Mouse (Mus musculus) thymus, postnatal 0 days (tissue): ENCODE data around the gene Brpf3. TPM values are rescaled to one million over a fixed set of nuclear protein-coding genes. Genes with fewer than 3 reads are reported as not detected.
A peak's percentile ranks its signal among the peaks of the same experiment; 100 is the strongest.
"Not testable (repeated sequence)": the region's sequence is repeated elsewhere in the genome, so short reads cannot be mapped to it uniquely, and the experiment has no call there.

Experiments used
- DNase-seq: peaks from one replicate; pipeline ENCODE4 v3.0.0-alpha.2; 2015; ENCODE audit warnings: low spot score
- polyA plus RNA-seq: library from polyadenylated mRNA; unstranded; fragments of >200 nt; fragmentation: Nextera tagmentation; extraction: Ambion mirVana; gene quantifications from 2 replicates; pipeline ENCODE4 v1.2.1, GENCODE M21; 2015

Brpf3 gene
- polyA plus RNA-seq, 1 experiment from 2014 or later, result 8.6 TPM

- DNase-seq, result no peak
Observed at GRCm38 (mm10) chr17:28827665-28828231, 26.9 kb downstream of the Brpf3 start.

GRCm38 (mm10) chr17:28829120-28829519 lies 28.2 kb downstream of the Brpf3 start:
- DNase-seq, result no peak

DNA sequence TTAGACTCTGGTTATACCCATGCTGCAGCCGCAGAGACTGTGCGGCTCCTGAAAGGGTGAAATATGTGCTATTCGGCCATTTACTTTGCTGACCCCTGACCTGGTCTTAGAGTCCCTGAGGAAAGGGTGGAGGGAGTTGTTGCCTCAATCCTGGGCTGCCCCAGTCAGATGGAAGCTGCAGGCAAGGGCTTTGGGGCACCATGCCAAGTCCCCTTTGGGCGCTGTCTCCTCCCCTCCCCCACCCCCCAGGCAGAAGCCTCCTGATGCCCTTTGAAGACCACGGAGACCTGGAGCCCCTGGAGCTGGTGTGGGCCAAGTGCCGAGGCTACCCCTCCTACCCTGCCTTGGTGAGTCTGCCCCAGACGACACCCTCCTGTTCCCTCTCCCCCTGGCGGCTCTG lies 30.2 kb downstream of the Brpf3 start:
- no peak for DNase-seq

GRCm38 (mm10) chr17:28832040-28832439 lies 31.1 kb downstream of the Brpf3 start:
- DNase-seq, result no peak

DNA sequence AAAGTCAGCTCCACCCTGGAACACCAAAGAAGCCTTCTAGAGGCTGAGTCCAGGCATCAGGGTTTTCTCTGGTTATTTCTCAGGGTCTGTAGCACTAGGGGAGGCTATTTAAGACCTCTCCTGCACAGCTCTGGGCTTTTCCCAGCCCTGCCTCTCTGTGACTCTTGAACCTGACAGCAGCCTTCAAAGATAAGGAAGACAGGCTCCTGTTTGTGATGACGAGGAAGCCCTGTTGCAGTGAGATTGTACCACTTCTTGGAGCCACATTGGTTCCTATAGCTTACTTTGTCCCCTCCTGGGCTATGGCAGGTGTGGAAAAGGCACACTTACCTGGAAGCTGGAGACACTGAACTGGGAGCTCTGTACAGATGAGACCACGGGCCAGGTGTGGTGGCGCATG lies 32.0 kb downstream of the Brpf3 start:
- DNase-seq, result no peak

DNA sequence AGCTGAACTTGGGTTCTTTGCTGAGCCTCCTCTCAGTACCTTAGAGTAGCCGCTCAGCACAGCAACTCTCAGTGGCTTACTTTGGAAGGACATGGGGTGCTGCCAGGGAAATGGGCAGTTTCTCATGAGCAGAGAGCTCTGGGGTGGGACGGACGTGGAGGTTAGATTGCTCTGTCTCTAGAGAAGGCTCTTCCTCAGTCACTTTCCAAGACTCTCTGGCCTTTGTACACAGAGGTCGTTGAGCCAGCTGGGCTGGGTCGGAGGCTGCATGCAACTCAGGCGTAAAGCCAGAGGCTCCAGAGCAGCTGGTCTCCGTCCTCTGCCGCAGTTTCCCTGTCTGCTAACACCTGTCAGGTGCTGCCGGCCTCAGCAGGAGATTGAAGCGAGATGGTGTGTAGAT lies 33.8 kb downstream of the Brpf3 start:
- DNase-seq, result peak; percentile 27

GRCm38 (mm10) chr17:28837840-28838239 lies 37.0 kb downstream of the Brpf3 start:
- no peak for DNase-seq

GRCm38 (mm10) chr17:28841947-28842346 lies 41.1 kb downstream of the Brpf3 start:
- not testable (repeated sequence) for DNase-seq

DNA sequence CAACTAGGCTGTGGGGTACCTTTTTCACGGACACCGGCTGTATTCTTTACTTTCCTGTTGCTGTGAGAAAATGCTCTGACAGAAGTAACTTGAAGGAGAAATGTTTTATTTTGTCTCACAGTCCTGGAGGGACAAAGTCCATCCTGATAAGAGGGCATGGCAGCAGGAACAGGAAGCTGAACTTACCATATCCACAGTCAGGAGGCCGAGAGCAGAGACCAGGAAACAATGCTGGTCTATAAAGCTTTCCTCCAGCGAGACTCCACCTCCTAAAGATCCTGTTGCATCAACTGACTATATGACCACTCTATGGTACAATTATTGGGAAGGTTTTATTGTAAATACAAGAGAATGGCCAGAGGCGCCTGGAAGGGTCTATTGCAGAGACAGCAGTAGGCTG lies 42.8 kb downstream of the Brpf3 start:
- DNase-seq, result no peak

DNA sequence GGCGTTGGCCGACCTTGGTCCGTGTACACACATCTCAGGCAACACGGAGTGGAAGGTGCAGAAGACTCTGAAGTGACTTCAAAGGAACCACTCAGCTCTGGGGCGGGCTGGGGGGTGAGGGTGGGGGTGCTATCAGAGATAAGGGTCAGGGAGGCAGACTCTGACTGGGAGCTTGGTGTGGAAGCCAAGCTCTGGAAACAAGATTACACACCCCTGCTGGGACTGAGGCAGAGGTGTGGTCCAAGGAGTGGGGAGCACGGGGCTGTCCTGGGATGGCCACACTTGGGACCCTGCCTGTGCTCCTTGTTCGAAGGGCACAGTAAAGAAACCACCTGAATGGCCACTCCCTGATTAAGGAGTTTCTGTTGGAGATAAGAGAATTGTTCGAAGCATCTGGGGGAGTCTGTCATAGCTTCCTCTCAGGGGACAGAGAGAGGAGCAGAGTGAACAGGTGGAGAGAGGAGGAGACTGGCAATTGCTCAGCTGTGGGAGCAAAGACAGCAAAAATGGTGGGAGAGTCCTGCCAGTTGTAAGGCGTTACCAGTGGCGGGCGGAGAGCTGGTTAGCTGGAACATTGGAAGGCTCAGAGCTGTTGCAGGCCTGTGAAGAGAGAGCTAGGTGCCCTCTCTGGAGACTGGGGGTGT lies 46.2 kb downstream of the Brpf3 start:
- no peak for DNase-seq

DNA sequence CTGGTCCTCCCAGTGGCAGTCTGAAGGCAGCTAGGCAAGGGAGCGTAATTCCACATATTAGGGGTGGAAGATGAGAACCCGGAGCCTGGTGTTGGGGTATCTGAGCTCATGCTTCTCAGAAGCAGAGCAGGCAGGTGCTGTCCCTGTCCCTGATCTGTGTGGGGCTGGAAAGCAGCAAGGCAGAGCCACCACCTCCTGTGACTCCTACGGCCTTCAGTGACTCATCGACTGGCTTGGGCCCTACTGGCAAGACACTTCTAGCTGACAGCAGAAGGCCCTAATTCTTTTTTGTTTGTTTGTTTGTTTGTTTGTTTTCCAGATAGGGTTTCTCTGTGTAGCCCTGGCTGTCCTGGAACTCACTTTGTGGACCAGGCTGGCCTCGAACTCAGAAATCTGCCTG lies 49.6 kb downstream of the Brpf3 start:
- no peak for DNase-seq

DNA sequence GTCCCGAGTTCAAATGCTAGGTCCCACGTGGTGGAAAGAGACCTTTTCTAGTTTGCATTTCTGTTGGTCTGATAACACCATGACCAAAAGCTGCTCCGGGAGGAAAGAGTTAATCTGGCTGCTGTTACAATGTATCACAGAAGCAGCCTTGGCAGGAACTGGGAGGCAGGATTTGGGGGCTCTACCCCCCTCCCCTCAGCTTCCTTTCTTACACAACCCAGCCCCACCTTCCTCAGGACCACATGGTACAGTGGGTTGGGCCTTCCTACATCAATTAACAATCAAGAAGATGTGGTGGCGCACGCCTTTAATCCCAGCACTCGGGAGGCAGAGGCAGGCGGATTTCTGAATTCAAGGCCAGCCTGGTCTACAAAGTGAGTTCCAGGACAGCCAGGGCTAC lies 53.5 kb downstream of the Brpf3 start:
- DNase-seq, result no peak

DNA sequence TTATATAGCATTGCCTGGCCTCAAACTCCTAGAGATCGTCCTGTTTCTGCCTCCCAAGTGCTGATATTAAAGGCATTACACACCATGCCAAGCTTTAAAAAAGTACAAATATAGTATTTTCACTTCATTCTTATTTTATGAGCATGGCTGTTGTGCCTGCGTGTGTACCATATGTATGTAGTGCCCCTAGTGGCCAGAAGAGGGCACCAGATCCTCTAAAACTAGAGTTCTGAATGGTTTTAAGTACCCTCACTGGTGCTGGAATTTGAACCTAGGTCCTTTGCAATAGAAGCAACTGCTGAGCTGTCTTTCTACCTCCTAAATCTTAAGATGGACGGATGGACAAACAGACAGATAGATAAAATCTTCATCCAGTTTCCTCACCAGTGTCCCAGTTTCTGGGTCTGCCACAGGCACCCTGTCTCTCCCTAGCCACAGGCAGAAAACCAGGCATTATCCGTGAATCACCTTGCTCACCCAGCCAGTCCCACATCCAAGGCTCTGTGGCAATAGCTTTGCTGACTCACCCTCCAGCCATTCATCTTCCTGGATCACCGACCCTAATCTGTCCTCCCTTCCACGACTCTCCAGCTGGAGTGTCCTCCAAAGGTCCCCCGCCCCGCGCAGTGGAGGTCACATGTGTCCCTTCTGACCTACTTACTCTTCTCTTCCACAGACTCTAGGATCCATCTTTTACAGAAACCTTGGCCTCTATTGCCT lies 54.4 kb downstream of the Brpf3 start:
- peak; percentile 58 for DNase-seq

GRCm38 (mm10) chr17:28856030-28856429 lies 55.1 kb downstream of the Brpf3 start:
- no peak for DNase-seq

GRCm38 (mm10) chr17:28858205-28858604 lies 57.3 kb downstream of the Brpf3 start, which contains the start of gene Pnpla1:
Gene Pnpla1, plus strand, starts transcription at chr17:28858411.
- DNase-seq, result no peak

DNA sequence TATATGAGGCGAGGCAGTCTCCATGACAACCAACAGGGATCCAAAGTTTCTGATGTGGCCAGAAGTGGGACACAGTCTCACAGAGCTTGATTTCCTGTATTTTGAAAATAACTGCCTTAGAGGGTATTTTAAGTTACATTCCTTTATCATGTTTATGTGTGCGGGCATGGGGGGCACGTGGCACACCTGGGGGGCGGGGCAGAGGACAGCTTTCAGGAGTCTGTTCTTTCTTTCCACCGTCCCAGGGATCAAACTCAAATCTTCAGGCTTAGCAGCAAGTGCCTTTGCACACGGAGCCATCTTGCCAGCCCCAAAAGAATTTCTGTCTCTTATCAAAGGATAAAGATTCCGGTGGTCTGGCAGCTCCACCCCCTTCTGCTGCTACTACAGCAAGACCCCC lies 63.0 kb downstream of the Brpf3 start:
- DNase-seq, result peak; percentile 48

DNA sequence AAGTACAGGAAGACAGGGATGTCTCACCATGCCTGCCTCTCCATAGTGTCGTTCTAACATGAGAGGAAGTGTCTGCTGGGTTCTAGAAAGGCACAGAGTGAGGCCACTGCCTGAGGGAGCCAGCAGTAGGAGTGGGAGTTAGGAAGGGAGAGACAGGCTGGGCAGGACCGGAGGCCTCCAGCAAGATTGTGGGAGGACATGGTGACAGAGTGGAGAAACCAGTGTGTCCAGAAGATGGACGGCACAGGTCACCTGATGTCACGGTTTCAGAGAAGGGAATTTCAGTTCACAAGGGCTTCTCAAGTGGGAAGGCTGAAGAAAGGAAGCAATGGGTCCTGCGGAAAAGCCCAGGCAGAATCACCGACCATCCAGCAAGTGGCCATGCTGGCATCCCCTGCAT lies 63.6 kb downstream of the Brpf3 start:
- no peak for DNase-seq

DNA sequence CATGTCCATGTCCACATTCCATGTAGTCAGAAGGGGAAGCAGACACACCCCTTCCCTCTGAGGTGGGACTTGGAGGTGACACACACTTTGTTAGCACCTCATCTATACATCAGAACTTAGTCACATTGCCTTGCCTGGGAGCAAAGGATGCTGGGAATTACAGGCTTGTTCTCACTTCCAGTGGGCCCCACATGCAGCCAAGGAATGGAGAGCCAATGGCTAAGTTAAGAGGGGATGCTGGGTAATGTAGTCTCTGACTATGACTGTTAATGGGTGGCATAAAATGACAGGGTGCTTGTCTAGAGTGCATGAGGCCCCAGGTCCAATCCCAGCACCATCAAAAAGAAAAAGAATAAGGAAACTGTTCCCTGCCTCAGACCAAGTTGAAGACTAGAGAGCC lies 66.0 kb downstream of the Brpf3 start:
- no peak for DNase-seq

DNA sequence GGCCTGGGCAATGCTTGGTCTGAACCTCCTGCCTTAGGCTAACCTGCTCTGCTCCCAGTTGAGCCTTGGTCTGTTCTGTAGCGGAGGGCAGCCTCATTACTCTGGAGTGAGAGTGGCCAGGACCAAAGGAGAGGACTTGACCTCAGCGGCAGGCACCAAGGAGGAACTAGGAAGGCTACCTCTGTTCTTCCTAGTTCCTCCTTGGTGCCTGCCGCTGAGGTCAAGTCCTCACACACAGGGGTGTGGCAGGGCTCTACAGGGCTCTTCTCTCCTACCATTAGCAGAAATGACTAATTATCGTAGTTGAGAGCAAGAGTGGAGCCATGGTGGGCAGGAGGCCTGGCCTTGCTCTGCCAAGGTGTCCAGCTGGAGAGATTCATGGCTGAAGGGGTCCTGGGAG lies 66.5 kb downstream of the Brpf3 start:
- DNase-seq, result no peak

DNA sequence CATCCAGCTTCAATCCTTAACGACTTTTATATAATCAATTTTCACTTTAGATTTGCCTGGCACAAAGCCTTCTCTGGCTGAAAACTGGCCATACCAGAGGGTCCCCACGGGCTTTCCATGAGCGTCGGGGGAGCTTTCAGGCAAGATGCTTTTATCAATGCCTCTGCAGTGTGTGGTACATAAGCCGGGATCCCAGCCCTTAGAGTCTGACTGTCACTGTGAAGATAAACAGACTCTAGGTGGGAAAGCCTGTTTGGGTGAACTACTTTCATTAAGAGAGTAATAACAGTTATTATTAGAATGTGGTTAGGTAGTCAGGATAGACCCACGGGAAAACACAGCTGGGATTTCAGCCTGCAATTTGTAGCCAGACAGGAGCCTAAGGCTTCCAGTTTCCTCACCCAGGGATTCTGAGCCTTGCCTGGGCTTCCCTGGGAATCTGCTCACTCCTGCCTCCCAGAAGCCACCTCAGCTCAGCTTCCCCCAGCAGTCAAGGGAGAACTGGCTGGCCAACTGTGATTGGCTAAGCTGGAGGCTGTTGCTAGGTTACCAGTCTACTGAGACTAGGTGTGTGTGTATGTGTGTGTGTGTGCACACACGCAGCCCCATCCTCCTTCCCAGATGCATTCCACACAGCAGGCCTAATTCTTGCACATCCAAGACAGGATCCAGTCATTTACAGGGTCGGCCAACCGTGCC lies 68.7 kb downstream of the Brpf3 start:
- no peak for DNase-seq

DNA sequence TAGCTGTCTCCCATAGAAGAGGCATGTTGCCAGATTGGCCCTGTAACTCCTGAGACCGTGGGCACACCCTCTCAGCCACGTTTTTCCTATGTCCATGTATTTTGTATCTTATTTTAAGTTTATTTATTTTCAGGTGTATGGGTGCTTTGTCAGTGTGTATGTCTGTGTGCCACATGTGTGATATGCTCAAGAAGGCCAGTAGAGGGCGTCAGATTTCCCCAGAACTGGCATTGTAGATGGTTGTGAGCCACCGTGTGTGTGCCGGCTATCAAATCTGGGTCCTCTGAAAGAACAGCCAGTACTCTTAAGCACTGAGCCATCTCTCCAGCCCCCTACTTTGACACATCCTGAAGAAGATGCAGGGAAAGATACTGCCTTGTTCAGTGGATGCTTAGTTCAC lies 69.5 kb downstream of the Brpf3 start:
- no peak for DNase-seq

DNA sequence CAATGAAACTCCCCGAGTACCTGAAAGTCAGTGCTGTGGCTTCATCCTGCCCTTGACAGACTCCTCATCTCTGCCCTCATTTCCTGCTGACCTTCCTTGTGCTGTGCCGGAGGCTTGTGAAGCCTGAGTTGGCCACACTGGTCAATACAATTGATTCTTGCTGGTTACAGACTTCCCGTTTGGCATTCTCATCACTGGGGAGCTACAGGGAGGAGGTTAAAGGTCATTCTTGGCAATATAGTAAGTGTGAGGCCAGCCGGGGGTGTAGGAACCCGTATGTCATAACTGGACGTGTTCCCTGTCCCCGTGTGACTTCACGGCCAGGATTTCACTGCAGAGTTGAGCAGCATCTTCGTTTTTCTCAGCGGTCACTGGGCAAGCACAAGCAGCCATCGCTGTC lies 70.9 kb downstream of the Brpf3 start:
- DNase-seq, result no peak
